Mouse (Mus musculus): Measurements from ENCODE around the gene Tceanc2. TPM values are rescaled to one million over a fixed set of nuclear protein-coding genes. Genes with fewer than 3 reads are reported as not detected.

The Tceanc2 gene
- polyA plus RNA-seq, 1 experiment from 2014 or later = 22.9 TPM

- DNase-seq (ENCODE audit: low spot score) = no peak
- Histone ChIP-seq H3K27ac (peak overlapping the region; percentile 76), H3K36me3 (no peaks in the 10 kb centered on the region; the same call in none of the 2 replicates), H3K9me3 (replicated peaks) (no peaks in the 10 kb centered on the region), H3K4me3 (no peak overlapping the region), H3K4me1 (peaks cover 44% of the 10 kb centered on the region), H3K27me3 (ENCODE audit: low read depth, poor library complexity, severe bottlenecking) (no peaks in the 10 kb centered on the region)
- WGBS = 58% methylated on average over 1 of the region's 1 CpGs
These were observed 94.6 kb downstream of the Tceanc2 start for GRCm38 (mm10) chr4:107084343-107084742.

Other genes starting within 250 kb of the Tceanc2 start
- 145 and 167 TPM in 2 replicates for gene Mrpl37, start 112.2 kb downstream of the Tceanc2 start, polyA plus RNA-seq (2016; fragmentation: Nextera tagmentation; extraction: Ambion mirVana)
- 11.7 and 12.6 TPM in 2 replicates for gene Cyb5rl, start 112.1 kb downstream of the Tceanc2 start, polyA plus RNA-seq (2016; fragmentation: Nextera tagmentation; extraction: Ambion mirVana)
- 0.11 TPM in 1 of 2 replicates, not detected in the other for gene Cdcp2, start 82.2 kb downstream of the Tceanc2 start, polyA plus RNA-seq (2016; fragmentation: Nextera tagmentation; extraction: Ambion mirVana)
- gene Tmem59, start 717 bp downstream of the Tceanc2 start, polyA plus RNA-seq (2016; fragmentation: Nextera tagmentation; extraction: Ambion mirVana) = 259 and 274 TPM in 2 replicates
- gene Ldlrad1, start 30.1 kb upstream of the Tceanc2 start, polyA plus RNA-seq (2016; fragmentation: Nextera tagmentation; extraction: Ambion mirVana) = not detected in 2 replicates
- gene Lrrc42, start 74.4 kb upstream of the Tceanc2 start, polyA plus RNA-seq (2016; fragmentation: Nextera tagmentation; extraction: Ambion mirVana) = 75.1 and 89.6 TPM in 2 replicates
- gene Hspb11, start 74.5 kb upstream of the Tceanc2 start, polyA plus RNA-seq (2016; fragmentation: Nextera tagmentation; extraction: Ambion mirVana) = 23.4 and 24.6 TPM in 2 replicates
- not detected in 2 replicates for gene Dio1, start 128.1 kb upstream of the Tceanc2 start, polyA plus RNA-seq (2016; fragmentation: Nextera tagmentation; extraction: Ambion mirVana)
- 38.8 and 42.3 TPM in 2 replicates for gene Yipf1, start 135.2 kb upstream of the Tceanc2 start, polyA plus RNA-seq (2016; fragmentation: Nextera tagmentation; extraction: Ambion mirVana)
- gene Ndc1, start 188.7 kb upstream of the Tceanc2 start, polyA plus RNA-seq (2016; fragmentation: Nextera tagmentation; extraction: Ambion mirVana) = 53.0 and 54.5 TPM in 2 replicates